Mouse (Mus musculus) C2C12 (cell line): ENCODE measurements around the gene Snrnp200.

Experiments used
- CTCF ChIP-seq: IDR thresholded peaks from one replicate; pipeline ENCODE4 v1.5.1; 2011; ENCODE audit not compliant: control insufficient read depth, insufficient read depth, insufficient read length
- USF1 ChIP-seq: IDR thresholded peaks from one replicate; pipeline ENCODE4 v1.6.1; 2011; ENCODE audit warnings: low read depth, mild to moderate bottlenecking, control low read depth, moderate library complexity

DNA sequence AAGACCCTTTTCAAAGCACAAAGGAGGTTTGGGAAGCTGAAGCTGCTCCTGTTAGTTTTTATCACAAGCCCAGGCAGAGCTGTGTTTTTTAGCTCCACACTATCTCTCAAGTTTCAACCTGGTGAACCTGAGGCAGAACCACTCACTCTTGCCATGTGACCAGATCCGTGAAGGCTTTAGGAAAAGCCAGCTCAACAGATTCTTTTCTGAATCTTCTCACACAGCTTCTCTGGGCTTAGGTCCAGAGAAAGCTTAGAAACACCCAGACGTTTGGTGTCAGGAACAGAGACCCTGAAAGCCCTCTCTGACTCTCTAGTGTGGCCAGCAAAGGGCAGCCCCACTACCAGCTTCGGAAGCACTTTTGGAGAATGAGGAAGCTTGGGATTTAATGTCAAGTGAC, 43.3 kb downstream of the Snrnp200 start:
- TF ChIP-seq CTCF (no peak), USF1 (no peak)
